24 mouse cellular contexts compared by ENCODE assay signal in the genomic region with DNA sequence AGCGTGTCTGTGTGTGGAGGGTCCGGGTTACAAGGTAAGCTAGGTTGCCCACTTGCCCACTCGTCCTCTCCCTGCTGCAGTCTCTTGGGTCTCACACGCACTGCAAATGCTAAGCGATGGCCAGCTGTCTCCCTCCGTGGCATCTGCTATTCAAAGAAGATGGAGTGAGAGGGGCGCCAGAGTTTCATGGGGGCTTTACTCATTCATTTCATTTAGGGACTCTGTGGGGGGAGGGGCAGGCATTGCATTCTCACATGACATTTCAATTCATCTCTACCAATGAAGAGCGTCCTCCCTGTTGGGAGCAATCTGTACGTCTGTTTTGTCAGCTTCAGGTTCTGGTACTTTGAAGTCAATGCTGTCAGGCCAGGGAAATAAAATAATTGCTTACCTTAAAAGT. TPM values are rescaled to one million over a fixed set of nuclear protein-coding genes. Genes with fewer than 3 reads are reported as not detected.
"Had no signal": no experiment of that assay in that cellular context is flagged by ENCODE, and none has a peak within 500 bp of the region (broad histone marks: within the 10 kb centered on the region; RNA-seq: fewer than 3 reads in every experiment).

No protein-coding gene starts in this region.

- H3K27ac ChIP-seq: limb, embryonic 15.5 days; liver, embryonic 12.5 days; midbrain, embryonic 10.5 days; midbrain, embryonic 15.5 days had no signal

- H3K4me1 ChIP-seq: liver, embryonic 12.5 days had no signal

- DNase-seq: kidney, adult 18-20 months; lung, embryonic 14.5 days; lung, postnatal 10 days; lung, postnatal 4 days; right cerebral cortex, adult 18-20 months; right cerebral cortex, postnatal 4 days; spleen, adult 18-20 months; thymus, postnatal 36 days had no signal

- H3K4me3 ChIP-seq: layer of hippocampus, adult 2 months; limb, embryonic 15.5 days; liver, embryonic 12.5 days; midbrain, embryonic 10.5 days; midbrain, embryonic 15.5 days had no signal

- ATAC-seq: liver, embryonic 12.5 days; midbrain, embryonic 15.5 days had no signal

- H3K9ac ChIP-seq: limb, embryonic 15.5 days; liver, embryonic 12.5 days; lung, embryonic 14.5 days; midbrain, embryonic 15.5 days had no signal

- H3K27me3 ChIP-seq: limb, embryonic 15.5 days; liver, embryonic 12.5 days; midbrain, embryonic 15.5 days had no signal

- H3K9me3 ChIP-seq: limb, embryonic 15.5 days; liver, embryonic 12.5 days; midbrain, embryonic 10.5 days; midbrain, embryonic 15.5 days had no signal

- H3K4me2 ChIP-seq: limb, embryonic 15.5 days; liver, embryonic 12.5 days; lung, embryonic 14.5 days; midbrain, embryonic 15.5 days had no signal

RNA-seq across cellular contexts. Expression of a gene that starts 29.6 kb away (rescaled TPM):
- total RNA-seq: layer of hippocampus, adult 2 months; layer of hippocampus, postnatal 36 days; left cerebral cortex, adult 8-10 months; left cerebral cortex, postnatal 25 days; megakaryocyte, adult 5-6 weeks had no signal
- polyA plus RNA-seq: limb, embryonic 11.5 days; liver, embryonic 12.5 days; liver, embryonic 16.5 days; midbrain, embryonic 10.5 days; neural tube, embryonic 14.5 days; stomach, embryonic 14.5 days; thymus, postnatal 0 days had no signal

RNA-seq across cellular contexts. Expression of a gene that starts 35.0 kb away (rescaled TPM):
- total RNA-seq: layer of hippocampus, adult 2 months; layer of hippocampus, postnatal 36 days; left cerebral cortex, postnatal 25 days had no signal
- polyA plus RNA-seq: intestine, embryonic 14.5 days; kidney, embryonic 14.5 days; limb, embryonic 11.5 days; limb, embryonic 15.5 days; midbrain, embryonic 15.5 days; neural tube, embryonic 14.5 days; stomach, embryonic 14.5 days had no signal

RNA-seq across cellular contexts. Expression of a gene that starts 35.8 kb away (rescaled TPM):
- total RNA-seq: layer of hippocampus, adult 2 months; layer of hippocampus, postnatal 36 days; left cerebral cortex, adult 8-10 months; left cerebral cortex, postnatal 25 days had no signal
- polyA plus RNA-seq: intestine, embryonic 14.5 days; kidney, embryonic 14.5 days; limb, embryonic 11.5 days; limb, embryonic 15.5 days; liver, embryonic 12.5 days; lung, embryonic 14.5 days; midbrain, embryonic 10.5 days; midbrain, embryonic 15.5 days; neural tube, embryonic 14.5 days; stomach, embryonic 14.5 days had no signal

RNA-seq across cellular contexts. Expression of a gene that starts 49.7 kb away (rescaled TPM):
- total RNA-seq: layer of hippocampus, adult 2 months; layer of hippocampus, postnatal 36 days; left cerebral cortex, adult 8-10 months; left cerebral cortex, postnatal 25 days had no signal
- polyA plus RNA-seq: kidney, embryonic 14.5 days; limb, embryonic 11.5 days; limb, embryonic 15.5 days; lung, embryonic 14.5 days; midbrain, embryonic 15.5 days; neural tube, embryonic 14.5 days had no signal
